Comparison of ENCODE assay signal across 16 mouse cellular contexts in the genomic region with DNA sequence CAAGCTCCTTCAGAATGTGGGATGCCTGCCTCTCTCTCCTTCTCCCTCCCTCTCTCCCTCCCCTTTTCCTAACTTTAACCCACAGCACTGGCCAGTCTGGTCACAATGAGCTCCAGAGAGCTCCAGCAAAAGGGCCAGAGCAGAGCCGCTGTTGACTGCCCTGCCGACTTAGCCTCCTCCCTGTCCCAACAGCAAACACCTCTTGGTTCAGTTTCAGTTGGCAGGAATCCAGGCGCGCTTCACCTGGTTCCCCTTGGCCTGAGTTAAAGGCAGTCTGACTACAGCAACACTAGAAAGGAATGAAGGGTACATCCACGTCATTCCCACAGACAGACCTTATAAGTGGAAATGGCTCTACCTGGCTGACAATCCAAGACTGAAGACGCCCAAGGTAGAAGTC.
DNase-seq lines count a peak whose midpoint lies in the region; ATAC-seq and TF ChIP-seq lines count a peak whose summit lies in the region.
"Had no signal": no experiment of that assay in that cellular context is flagged by ENCODE, and none has a peak within 500 bp of the region (broad histone marks: within the 10 kb centered on the region; RNA-seq: fewer than 3 reads in every experiment).

No protein-coding gene starts in this region.

- no peak overlapping the region for H3K4me3 ChIP-seq in lung, postnatal 0 days (ENCODE audit: low read depth, low read length)
- H3K4me3 ChIP-seq in stomach, postnatal 0 days (ENCODE audit: low read depth, low read length), result no peak overlapping the region
- H3K4me3 ChIP-seq: forebrain, embryonic 15.5 days; heart, embryonic 15.5 days; liver, embryonic 13.5 days had no signal

- DNase-seq in kidney, postnatal 10 days, result peak; percentile 44
- DNase-seq in kidney, adult 18-20 months, result no peak
- DNase-seq in ovary, postnatal 14 days (ENCODE audit: low spot score), result peak; percentile 7
- no peak for DNase-seq in ovary, postnatal 10 days (ENCODE audit: low spot score)
- peak; percentile 86 for DNase-seq in lung, postnatal 0 days (ENCODE audit: low spot score)
- peak; percentile 81 for DNase-seq in stomach, postnatal 0 days (ENCODE audit: low spot score)
- no peak for DNase-seq in gastrocnemius, postnatal 10 days
- DNase-seq: adrenal gland, adult 8-10 months; B cell, adult 2 months; cerebellum, postnatal 36 days; left cerebral cortex, postnatal 4 days; liver, embryonic 13.5 days; thymus, adult 18-20 months had no signal

- no peaks in the 10 kb centered on the region for H3K9me3 ChIP-seq in lung, postnatal 0 days (ENCODE audit: low read length)
- no peaks in the 10 kb centered on the region for H3K9me3 ChIP-seq in stomach, postnatal 0 days (ENCODE audit: control insufficient read depth, low read length)
- H3K9me3 ChIP-seq: forebrain, embryonic 15.5 days; heart, embryonic 15.5 days; liver, embryonic 13.5 days had no signal

- no peaks in the 10 kb centered on the region for H3K36me3 ChIP-seq in lung, postnatal 0 days (ENCODE audit: insufficient read depth, low read length)
- no peaks in the 10 kb centered on the region for H3K36me3 ChIP-seq in stomach, postnatal 0 days (ENCODE audit: control insufficient read depth, insufficient read depth, low read length)
- H3K36me3 ChIP-seq: forebrain, embryonic 15.5 days; heart, embryonic 15.5 days; liver, embryonic 13.5 days had no signal

- peak overlapping the region; percentile 81 for H3K27ac ChIP-seq in lung, postnatal 0 days (ENCODE audit: low read length)
- H3K27ac ChIP-seq in stomach, postnatal 0 days (replicated peaks), result no peak overlapping the region
- H3K27ac ChIP-seq: forebrain, embryonic 15.5 days; heart, embryonic 15.5 days; liver, embryonic 13.5 days had no signal

- peak overlapping the region; percentile 42 for H3K4me2 ChIP-seq in lung, postnatal 0 days (replicated peaks; ENCODE audit: low read depth, low read length)
- no peak overlapping the region for H3K4me2 ChIP-seq in stomach, postnatal 0 days (replicated peaks; ENCODE audit: low read depth)
- H3K4me2 ChIP-seq: forebrain, embryonic 15.5 days; heart, embryonic 15.5 days; liver, embryonic 13.5 days had no signal

- TF ChIP-seq EP300 in lung, postnatal 0 days (IDR thresholded peaks at IDR 0.05), result peak; percentile 68
- TF ChIP-seq EP300 in stomach, postnatal 0 days (optimal IDR thresholded peaks at IDR 0.05), result no peak

- H3K9ac ChIP-seq in lung, postnatal 0 days (replicated peaks; ENCODE audit: low read depth), result no peak overlapping the region
- no peak overlapping the region for H3K9ac ChIP-seq in stomach, postnatal 0 days (ENCODE audit: low read length)
- H3K9ac ChIP-seq: forebrain, embryonic 15.5 days; heart, embryonic 15.5 days; liver, embryonic 13.5 days had no signal

- no peaks in the 10 kb centered on the region for H3K27me3 ChIP-seq in lung, postnatal 0 days (replicated peaks; ENCODE audit: insufficient read depth, low read length)
- H3K27me3 ChIP-seq in stomach, postnatal 0 days (ENCODE audit: control insufficient read depth, insufficient read depth, low read length), result no peaks in the 10 kb centered on the region
- H3K27me3 ChIP-seq: forebrain, embryonic 15.5 days; heart, embryonic 15.5 days; liver, embryonic 13.5 days had no signal

- peak; percentile 83 for ATAC-seq in lung, postnatal 0 days
- peak; percentile 72 for ATAC-seq in stomach, postnatal 0 days (ENCODE audit: low FRiP score, low TSS enrichment)
- ATAC-seq: forebrain, embryonic 15.5 days; inflammation-experienced regulatory T-cells, adult 6 months had no signal

- 0 out of 2 replicates have a peak, but pooled peaks cover 4% of the 10 kb centered on the region for H3K4me1 ChIP-seq in lung, postnatal 0 days (ENCODE audit: insufficient read depth, low read depth, low read length)
- H3K4me1 ChIP-seq in stomach, postnatal 0 days (replicated peaks; ENCODE audit: control insufficient read depth, insufficient read depth), result no peaks in the 10 kb centered on the region

- 53% methylated on average over 6 of the region's 6 CpGs for WGBS in lung, postnatal 0 days
- 58% methylated on average over 6 of the region's 6 CpGs for WGBS in stomach, postnatal 0 days

- no peak for TF ChIP-seq CTCF in lung, postnatal 0 days (IDR thresholded peaks at IDR 0.05)
- TF ChIP-seq CTCF in stomach, postnatal 0 days (IDR thresholded peaks at IDR 0.05; ENCODE audit: low read depth), result no peak

Comparison
In these comparisons a context has a peak if more than half of its experiments do, and no peak if none do; other contexts are left out.
1. DNase-seq: peak in kidney, postnatal 10 days (single experiment), ovary, postnatal 14 days (single experiment), lung, postnatal 0 days (single experiment) and stomach, postnatal 0 days (single experiment); none in kidney, adult 18-20 months (single experiment), ovary, postnatal 10 days (single experiment) and gastrocnemius, postnatal 10 days (single experiment).